Mouse (Mus musculus): ENCODE results near the gene Scgb2b20. TPM values are rescaled to one million over a fixed set of nuclear protein-coding genes. Genes with fewer than 3 reads are reported as not detected.

Scgb2b20 gene
- not detected for total RNA-seq (2023)

DNA sequence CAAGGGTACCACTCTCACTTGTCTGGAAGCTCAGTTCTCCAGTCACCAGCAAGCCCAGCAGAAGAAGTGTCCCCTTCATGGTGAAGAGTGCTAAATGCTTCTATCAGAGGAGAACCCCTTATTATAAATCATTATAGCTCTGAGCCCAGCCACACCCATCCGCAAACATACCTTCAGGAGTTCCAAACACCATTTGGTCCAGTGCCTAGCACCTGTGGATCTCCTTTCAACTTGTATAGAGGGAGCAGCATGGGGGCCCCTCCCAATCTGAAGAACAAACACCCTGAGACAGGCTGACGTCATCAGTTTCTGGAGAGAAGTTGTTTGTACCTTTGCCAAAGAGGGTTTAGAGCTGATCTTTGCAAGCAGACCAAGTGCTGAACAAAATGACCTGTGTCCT is at the start of gene Scgb2b20:
Gene Scgb2b20 (minus strand): TSS at position 101 of the 400 bp plus-strand sequence.

DNA sequence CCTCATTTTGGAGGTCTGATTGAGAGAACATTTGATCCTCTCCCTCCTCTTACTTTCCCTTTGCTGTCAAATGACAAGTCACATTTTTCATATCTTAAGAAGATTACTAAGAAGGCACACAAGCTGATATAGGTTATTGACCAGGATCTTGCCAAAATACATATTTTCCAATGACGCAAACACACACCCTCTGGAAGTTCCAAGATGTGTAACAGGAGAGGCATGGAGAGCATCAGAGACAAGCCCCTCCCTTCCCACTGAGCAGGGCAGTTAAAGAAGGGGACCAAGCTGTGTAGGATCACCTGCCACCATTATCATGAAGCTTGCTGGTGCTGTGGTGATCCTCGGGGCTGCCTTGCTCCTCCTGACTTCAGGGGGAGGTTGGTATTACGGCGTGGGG is 6.8 kb upstream of the Scgb2b20 start, which contains the start of gene Scgb1b20:
Gene Scgb1b20 (plus strand): TSS at position 301 of the 400 bp plus-strand sequence.

Other genes starting within 250 kb of the Scgb2b20 start
- gene Scgb2b18, start 192.5 kb downstream of the Scgb2b20 start, total RNA-seq (2023) = not detected
- gene Scgb1b18, start 180.8 kb downstream of the Scgb2b20 start, total RNA-seq (2023) = not detected
- gene Scgb2b19, start 86.0 kb downstream of the Scgb2b20 start, total RNA-seq (2023) = not detected
- gene Scgb1b19, start 79.0 kb downstream of the Scgb2b20 start, total RNA-seq (2023) = not detected
- gene Scgb1b20, start 6.9 kb upstream of the Scgb2b20 start, total RNA-seq (2023) = not detected
- not detected for gene Scgb2b21, start 154.1 kb upstream of the Scgb2b20 start, total RNA-seq (2023)